Mouse (Mus musculus) stomach, embryonic 16.5 days (tissue): Measurements from ENCODE around the gene Tubb2a. TPM values are rescaled to one million over a fixed set of nuclear protein-coding genes. Genes with fewer than 3 reads are reported as not detected.

ENCODE experiments used
- ATAC-seq: fragments of 200-750 bp; cut with Nextera tagmentation; 2 replicates; pipeline ENCODE4 v1.8.0; 2017; ENCODE audit warnings: moderate number of reproducible peaks, moderate TSS enrichment; ENCODE audit not compliant: insufficient read depth, low FRiP score
- H3K27ac ChIP-seq: fragments of 300-500 bp; sonication (generic); 2 replicates; pipeline ENCODE4 v1.5.1; 2014; ENCODE audit warnings: low read length
- H3K27me3 ChIP-seq: fragments of 300-500 bp; sonication (generic); 2 replicates; pipeline ENCODE4 v1.6.1; 2014; ENCODE audit warnings: low read length, control low read depth, mixed read lengths; ENCODE audit not compliant: control insufficient read depth, insufficient read depth
- H3K36me3 ChIP-seq: fragments of 300-500 bp; sonication (generic); 2 replicates; pipeline ENCODE4 v1.6.1; 2014; ENCODE audit warnings: low read length; ENCODE audit not compliant: control insufficient read depth, insufficient read depth
- H3K4me1 ChIP-seq: fragments of 300-500 bp; sonication (generic); 2 replicates; pipeline ENCODE4 v1.6.1; 2014; ENCODE audit warnings: low read length, control low read depth, mixed read lengths; ENCODE audit not compliant: control insufficient read depth, insufficient read depth
- H3K4me2 ChIP-seq: fragments of 300-500 bp; sonication (generic); 2 replicates; pipeline ENCODE4 v1.6.1; 2014; ENCODE audit warnings: low read depth, low read length, mixed read lengths
- H3K4me3 ChIP-seq: fragments of 300-500 bp; sonication (generic); replicated peaks from 2 replicates; pipeline ENCODE4 v1.5.1; 2014; ENCODE audit warnings: mild to moderate bottlenecking, low read length
- H3K9ac ChIP-seq: fragments of 300-500 bp; sonication (generic); 2 replicates; pipeline ENCODE4 v1.6.1; 2014; ENCODE audit warnings: low read length
- H3K9me3 ChIP-seq: fragments of 300-500 bp; sonication (generic); replicated peaks from 2 replicates; pipeline ENCODE4 v1.6.1; 2016; ENCODE audit warnings: low read length, control low read depth; ENCODE audit not compliant: control insufficient read depth
- WGBS: fragments of 180-500 bp; shearing (Covaris S2); extraction: QIAGEN DNeasy Blood & Tissue Kit; methylation state at CpG from one replicate; pipeline ENCODE4 v1.1.7; 2014; 5-methylcytosine and 5-hydroxymethylcytosine counted together
- polyA plus RNA-seq: library from polyadenylated mRNA; unstranded; fragments of >200 nt; fragmentation: Nextera tagmentation; extraction: Ambion mirVana; gene quantifications from 2 replicates; pipeline ENCODE4 v1.2.1, GENCODE M21; 2015

Gene Tubb2a
- polyA plus RNA-seq, 1 experiment from 2014 or later: 221 TPM

GRCm38 (mm10) chr13:34037172-34038055 lies 40.4 kb downstream of the Tubb2a start, which contains the start of gene Bphl:
Gene Bphl, plus strand, starts transcription at chr13:34037597.
- H3K9me3 ChIP-seq: no peaks in the 10 kb centered on the region
- no peaks in the 10 kb centered on the region for H3K27me3 ChIP-seq
- H3K36me3 ChIP-seq: peaks cover 19% of the 10 kb centered on the region; the same call in 1 of the 2 replicates
- H3K4me2 ChIP-seq: peak within 1 kb of the TSS; percentile 89
- peak within 1 kb of the TSS; percentile 95 for H3K9ac ChIP-seq
- peak within 1 kb of the TSS; percentile 81 for H3K27ac ChIP-seq
- WGBS: 1% methylated on average over 37 of the region's 37 CpGs
- peak within 1 kb of the TSS; percentile 76 for H3K4me3 ChIP-seq
- H3K4me1 ChIP-seq: peaks cover 11% of the 10 kb centered on the region
- ATAC-seq: peak; percentile 94

GRCm38 (mm10) chr13:34036726-34037125 lies 41.1 kb downstream of the Tubb2a start:
- ATAC-seq: no peak
- no peak overlapping the region for H3K27ac ChIP-seq
- WGBS: 74% methylated on average over 5 of the region's 5 CpGs

DNA sequence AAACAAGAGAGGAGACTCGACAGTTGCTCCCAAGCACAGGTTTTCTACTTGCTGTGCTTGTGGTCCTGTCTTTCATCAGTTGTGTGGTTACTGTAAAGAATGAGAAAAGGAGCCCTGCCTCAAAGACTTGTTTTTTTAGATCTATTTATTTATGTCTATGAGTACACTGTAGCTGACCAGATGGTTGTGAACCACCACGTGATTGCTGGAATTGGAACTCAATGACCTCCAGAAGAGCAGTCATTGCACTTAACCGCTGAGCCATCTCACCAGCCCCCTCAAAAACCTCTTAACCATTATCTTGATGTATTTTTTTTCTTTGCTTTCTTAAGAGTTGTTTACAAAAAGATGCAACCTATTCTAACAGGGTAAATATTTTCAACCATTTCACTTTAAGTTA lies 42.4 kb downstream of the Tubb2a start:
- no peak overlapping the region for H3K9ac ChIP-seq
- no peak overlapping the region for H3K4me3 ChIP-seq
- 66% methylated on average over 3 of the region's 3 CpGs for WGBS
- ATAC-seq: no peak
- peaks cover 11% of the 10 kb centered on the region for H3K4me1 ChIP-seq
- H3K9me3 ChIP-seq: no peaks in the 10 kb centered on the region
- H3K36me3 ChIP-seq: peaks cover 19% of the 10 kb centered on the region
- H3K27ac ChIP-seq: no peak overlapping the region
- no peaks in the 10 kb centered on the region for H3K27me3 ChIP-seq
- no peak overlapping the region for H3K4me2 ChIP-seq

More at GRCm38 (mm10) chr13:34036726-34037125, 41.1 kb downstream of the Tubb2a start:
- Histone ChIP-seq H3K9ac (0 out of 2 replicates have a peak overlapping the region, but pooled peaks have one; percentile 95), H3K4me3 (no peak overlapping the region), H3K4me2 (no peak overlapping the region), H3K27me3 (no peaks in the 10 kb centered on the region), H3K9me3 (no peaks in the 10 kb centered on the region), H3K36me3 (peaks cover 19% of the 10 kb centered on the region; the same call in 1 of the 2 replicates), H3K4me1 (peaks cover 11% of the 10 kb centered on the region)

DNA sequence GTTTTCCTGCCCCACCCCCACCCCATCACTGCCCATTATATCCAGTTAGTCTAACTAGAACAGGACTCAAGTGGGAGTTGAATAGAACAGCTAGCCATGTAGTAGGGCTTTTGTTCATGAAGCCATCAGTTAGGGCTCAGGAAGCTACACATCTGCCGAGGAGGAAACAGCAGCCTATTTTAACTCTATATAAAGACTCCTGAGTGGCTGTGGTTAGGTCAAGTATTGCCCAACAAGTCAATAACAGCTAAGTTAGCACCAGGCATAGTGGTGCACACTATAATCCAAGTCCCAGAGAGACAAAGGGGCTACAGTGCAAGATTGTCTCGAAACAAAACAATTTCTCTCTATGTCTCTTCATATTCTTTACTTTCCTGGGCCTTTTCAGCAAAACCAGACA lies 45.8 kb downstream of the Tubb2a start:
- H3K4me3 ChIP-seq: no peak overlapping the region
- no peak overlapping the region for H3K27ac ChIP-seq
- no peak overlapping the region for H3K4me2 ChIP-seq
- H3K36me3 ChIP-seq: peaks cover 25% of the 10 kb centered on the region
- H3K27me3 ChIP-seq: no peaks in the 10 kb centered on the region
- H3K4me1 ChIP-seq: peaks cover under 1% of the 10 kb centered on the region
- H3K9ac ChIP-seq: no peak overlapping the region
- H3K9me3 ChIP-seq: no peaks in the 10 kb centered on the region
- ATAC-seq: no peak
- WGBS: 74% methylated on average over 2 of the region's 2 CpGs

Other genes starting within 250 kb of the Tubb2a start
- gene Serpinb6e, start 234.6 kb downstream of the Tubb2a start, polyA plus RNA-seq: not detected in 2 replicates
- gene Serpinb6c, start 172.3 kb downstream of the Tubb2a start, polyA plus RNA-seq: not detected in 2 replicates
- 27.0 and 27.6 TPM in 2 replicates for gene Nqo2, start 113.3 kb downstream of the Tubb2a start, polyA plus RNA-seq
- gene Ripk1, start 75.6 kb downstream of the Tubb2a start, polyA plus RNA-seq: 17.8 TPM in 2 replicates
- 66.4 and 75.2 TPM in 2 replicates for gene Serpinb6a, start 75.2 kb downstream of the Tubb2a start, polyA plus RNA-seq
- 48.9 and 49.8 TPM in 2 replicates for gene Bphl, start 40.4 kb downstream of the Tubb2a start, polyA plus RNA-seq
- gene Tubb2b, start 52.5 kb upstream of the Tubb2a start, polyA plus RNA-seq: 41.7 and 45.5 TPM in 2 replicates
- 58.8 and 62.9 TPM in 2 replicates for gene Psmg4, start 85.0 kb upstream of the Tubb2a start, polyA plus RNA-seq